Mouse (Mus musculus) heart, embryonic 16.5 days (tissue): ENCODE data around the gene Rgs1. TPM values are rescaled to one million over a fixed set of nuclear protein-coding genes. Genes with fewer than 3 reads are reported as not detected.

Source experiments
- ATAC-seq: fragments of 200-750 bp; cut with Nextera tagmentation; replicated peaks from 2 replicates; pipeline ENCODE4 v1.8.0; 2017; ENCODE audit warnings: moderate number of reproducible peaks; ENCODE audit not compliant: insufficient read depth, low FRiP score; ENCODE audit errors: extremely low read depth
- H3K27ac ChIP-seq: fragments of 300-500 bp; sonication (generic); 2 replicates; pipeline ENCODE4 v1.5.1; 2014; ENCODE audit warnings: mild to moderate bottlenecking, low read length, control low read depth, moderate library complexity
- H3K27me3 ChIP-seq: fragments of 300-500 bp; sonication (generic); 2 replicates; pipeline ENCODE4 v1.6.1; 2014; ENCODE audit warnings: low read length, mixed read lengths; ENCODE audit not compliant: control insufficient read depth, insufficient read depth
- H3K36me3 ChIP-seq: fragments of 300-500 bp; sonication (generic); 2 replicates; pipeline ENCODE4 v1.6.1; 2014; ENCODE audit not compliant: control insufficient read depth, insufficient read depth
- H3K4me1 ChIP-seq: fragments of 300-500 bp; sonication (generic); 2 replicates; pipeline ENCODE4 v1.6.1; 2014; ENCODE audit warnings: low read length, mixed read lengths; ENCODE audit not compliant: control insufficient read depth, insufficient read depth
- H3K4me2 ChIP-seq: fragments of 300-500 bp; sonication (generic); 2 replicates; pipeline ENCODE4 v1.6.1; 2014; ENCODE audit warnings: low read depth, mild to moderate bottlenecking, control low read depth, low read length
- H3K4me3 ChIP-seq: fragments of 300-500 bp; sonication (generic); 2 replicates; pipeline ENCODE4 v1.5.1; 2014; ENCODE audit warnings: mild to moderate bottlenecking, control low read depth, low read length
- H3K9ac ChIP-seq: fragments of 300-500 bp; sonication (generic); 2 replicates; pipeline ENCODE4 v1.6.1; 2014; ENCODE audit warnings: low read length, control low read depth
- H3K9me3 ChIP-seq: fragments of 300-500 bp; sonication (generic); replicated peaks from 2 replicates; pipeline ENCODE4 v1.6.1; 2016; ENCODE audit warnings: low read length; ENCODE audit not compliant: control insufficient read depth
- WGBS: fragments of 180-500 bp; shearing (Covaris S2); extraction: QIAGEN DNeasy Blood & Tissue Kit; methylation state at CpG from one replicate; pipeline ENCODE4 v1.1.7; 2014; 5-methylcytosine and 5-hydroxymethylcytosine counted together
- polyA plus RNA-seq: library from polyadenylated mRNA; unstranded; fragments of >200 nt; fragmentation: Nextera tagmentation; extraction: Ambion mirVana; gene quantifications from 2 replicates; pipeline ENCODE4 v1.2.1, GENCODE M21; 2015

The Rgs1 gene
- 1.1 and 1.3 TPM in 2 replicates for polyA plus RNA-seq

DNA sequence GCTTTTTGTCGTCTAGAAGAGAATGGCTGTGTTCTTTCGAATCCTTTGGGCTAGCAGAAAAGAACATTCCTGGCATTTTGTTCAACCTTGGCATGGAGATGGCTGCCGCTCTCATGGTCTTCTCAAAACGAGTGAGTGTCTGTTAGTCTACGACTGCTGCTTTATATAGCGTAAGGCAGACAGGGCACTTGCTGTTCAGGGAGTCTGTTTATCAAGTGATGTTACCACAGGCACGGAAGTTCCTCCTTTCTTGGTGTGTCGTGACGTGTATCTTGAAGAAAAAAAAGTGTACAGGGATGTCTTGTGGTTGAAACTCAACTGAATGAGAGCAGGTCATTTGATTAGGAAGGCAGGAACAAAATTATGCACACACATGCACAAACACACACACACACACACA lies at the start of gene Rgs1:
Gene Rgs1 (minus strand): TSS at position 320 of the 400 bp plus-strand sequence.
- no peak within 1 kb of the TSS for H3K9ac ChIP-seq
- 63% methylated on average over 9 of the region's 9 CpGs for WGBS
- no peak within 1 kb of the TSS for H3K4me3 ChIP-seq
- no peak within 1 kb of the TSS for H3K27ac ChIP-seq
- no peaks in the 10 kb centered on the region for H3K9me3 ChIP-seq
- H3K36me3 ChIP-seq, result no peaks in the 10 kb centered on the region
- no peak within 1 kb of the TSS for H3K4me2 ChIP-seq
- H3K27me3 ChIP-seq, result no peaks in the 10 kb centered on the region
- ATAC-seq, result no peak
- no peaks in the 10 kb centered on the region for H3K4me1 ChIP-seq

DNA sequence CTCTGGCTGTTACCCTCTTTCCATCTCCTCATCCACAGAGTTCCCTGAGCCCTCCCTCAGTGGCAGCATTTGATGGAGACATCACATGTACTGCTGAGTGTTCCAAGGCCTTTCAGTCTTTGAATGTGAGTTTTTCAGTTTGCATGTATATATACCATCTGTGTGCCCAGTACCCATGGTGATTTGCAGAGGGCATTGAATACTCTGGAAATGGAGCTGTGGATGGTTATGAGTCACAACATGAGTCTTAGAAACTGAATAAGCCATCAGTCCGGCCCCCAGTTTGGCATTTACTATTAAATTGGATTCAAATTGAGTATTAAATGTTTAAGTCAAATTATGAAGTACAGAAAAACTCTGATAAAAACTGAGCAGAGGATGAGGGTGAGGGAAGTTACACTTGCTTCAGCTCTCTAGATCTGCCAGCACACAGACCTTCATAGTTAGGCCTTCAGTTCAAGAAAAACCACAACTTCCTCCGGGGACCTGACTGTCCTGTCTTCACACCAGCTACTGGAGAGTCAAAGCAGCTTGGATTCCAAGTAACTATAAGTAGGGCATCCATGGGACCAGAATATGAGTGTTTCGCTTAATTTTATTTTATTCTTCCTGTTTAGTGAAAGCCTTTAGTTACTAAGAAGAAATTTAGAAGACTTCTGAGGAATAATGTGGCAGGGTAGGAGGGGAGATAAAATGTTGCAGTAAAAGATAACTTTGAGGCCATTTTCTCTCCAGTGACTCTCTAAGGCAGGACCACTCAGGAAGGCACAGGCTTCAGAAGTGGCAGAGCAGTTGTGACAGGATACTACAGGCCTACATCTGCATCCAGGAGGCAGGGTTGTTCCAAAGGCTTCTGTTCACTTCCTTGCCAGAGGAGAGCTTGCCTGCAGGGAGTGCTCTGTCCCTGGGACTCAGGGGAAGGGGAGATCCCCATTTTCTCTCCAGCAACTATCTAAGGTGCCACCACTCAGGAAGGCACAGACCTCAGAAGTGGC lies 34.3 kb upstream of the Rgs1 start:
- H3K4me2 ChIP-seq, result no peak overlapping the region
- no peaks in the 10 kb centered on the region for H3K9me3 ChIP-seq
- 71% methylated on average over 3 of the region's 3 CpGs for WGBS
- no peak overlapping the region for H3K4me3 ChIP-seq
- no peaks in the 10 kb centered on the region for H3K27me3 ChIP-seq
- ATAC-seq, result no peak
- no peak overlapping the region for H3K27ac ChIP-seq
- H3K4me1 ChIP-seq, result no peaks in the 10 kb centered on the region
- no peaks in the 10 kb centered on the region for H3K36me3 ChIP-seq
- H3K9ac ChIP-seq, result no peak overlapping the region

DNA sequence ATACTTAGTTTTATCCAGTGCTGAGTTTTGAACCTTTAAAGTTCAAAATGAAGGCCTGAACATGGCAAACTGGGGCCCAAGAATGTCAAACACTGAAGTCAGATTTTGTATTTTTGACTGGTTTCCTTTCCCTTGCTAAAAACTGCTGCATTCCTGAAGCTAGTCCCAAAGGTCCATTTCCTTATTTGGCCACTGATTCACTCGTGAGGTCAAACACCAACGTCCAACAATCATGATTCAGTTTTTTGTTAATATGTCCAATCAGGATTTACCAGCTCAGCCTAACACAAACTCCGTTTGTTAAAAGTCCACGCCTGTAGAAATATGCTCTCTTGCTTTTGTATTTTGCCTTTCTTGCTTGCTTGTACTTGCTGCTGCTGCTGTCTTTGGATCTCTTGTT lies 31.0 kb upstream of the Rgs1 start:
- H3K27me3 ChIP-seq, result no peaks in the 10 kb centered on the region
- no peak overlapping the region for H3K4me2 ChIP-seq
- no peak for ATAC-seq
- no peak overlapping the region for H3K9ac ChIP-seq
- no peaks in the 10 kb centered on the region for H3K9me3 ChIP-seq
- no peaks in the 10 kb centered on the region for H3K4me1 ChIP-seq
- H3K36me3 ChIP-seq, result no peaks in the 10 kb centered on the region
- no peak overlapping the region for H3K27ac ChIP-seq
- WGBS, result 67% methylated on average over 4 of the region's 4 CpGs
- no peak overlapping the region for H3K4me3 ChIP-seq

DNA sequence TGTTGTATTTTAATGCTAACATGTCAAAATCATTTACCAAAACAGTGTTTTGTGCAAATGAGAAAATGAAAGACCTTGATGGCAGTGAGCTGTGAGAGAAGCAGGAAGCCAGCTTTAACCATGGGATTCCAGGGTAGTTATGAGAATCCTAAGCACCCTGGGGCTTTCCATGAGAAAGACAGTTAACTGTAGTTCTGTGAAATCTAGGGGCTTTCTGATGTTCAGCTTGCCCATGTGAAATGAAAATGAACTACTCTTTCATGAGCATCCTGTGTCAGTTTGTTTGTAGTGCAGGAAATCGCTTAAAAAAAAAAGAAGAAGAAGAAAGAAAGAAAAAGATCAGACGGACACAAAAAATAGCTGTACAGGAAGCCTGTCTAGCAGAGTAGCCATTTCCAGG lies 23.9 kb upstream of the Rgs1 start:
- H3K4me3 ChIP-seq, result no peak overlapping the region
- H3K27ac ChIP-seq, result no peak overlapping the region
- no peaks in the 10 kb centered on the region for H3K4me1 ChIP-seq
- no peak overlapping the region for H3K9ac ChIP-seq
- H3K36me3 ChIP-seq, result no peaks in the 10 kb centered on the region
- ATAC-seq, result no peak
- 56% methylated on average over 2 of the region's 2 CpGs for WGBS
- H3K27me3 ChIP-seq, result no peaks in the 10 kb centered on the region
- H3K4me2 ChIP-seq, result no peak overlapping the region
- H3K9me3 ChIP-seq, result no peaks in the 10 kb centered on the region

DNA sequence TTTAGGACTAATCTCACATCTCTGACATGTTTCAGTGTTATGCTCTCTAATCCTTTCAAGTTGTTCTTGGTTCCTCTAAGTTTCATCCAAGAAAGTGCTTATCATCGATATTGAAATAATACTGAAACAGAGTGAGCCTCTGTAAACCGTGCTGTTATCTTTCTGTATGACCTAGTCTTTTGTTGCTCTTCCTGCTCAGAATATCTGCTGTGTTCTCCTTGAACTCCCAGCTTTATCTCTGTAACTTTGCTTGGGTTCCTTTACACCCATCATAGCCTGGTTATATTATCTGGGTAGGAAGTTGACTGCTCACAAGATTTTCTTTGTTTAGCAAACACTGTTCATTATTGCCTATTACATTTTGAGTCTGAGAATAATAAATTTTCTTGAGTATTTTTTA lies 20.1 kb upstream of the Rgs1 start:
- H3K9me3 ChIP-seq, result no peaks in the 10 kb centered on the region
- WGBS, result 55% methylated on average over 2 of the region's 2 CpGs

DNA sequence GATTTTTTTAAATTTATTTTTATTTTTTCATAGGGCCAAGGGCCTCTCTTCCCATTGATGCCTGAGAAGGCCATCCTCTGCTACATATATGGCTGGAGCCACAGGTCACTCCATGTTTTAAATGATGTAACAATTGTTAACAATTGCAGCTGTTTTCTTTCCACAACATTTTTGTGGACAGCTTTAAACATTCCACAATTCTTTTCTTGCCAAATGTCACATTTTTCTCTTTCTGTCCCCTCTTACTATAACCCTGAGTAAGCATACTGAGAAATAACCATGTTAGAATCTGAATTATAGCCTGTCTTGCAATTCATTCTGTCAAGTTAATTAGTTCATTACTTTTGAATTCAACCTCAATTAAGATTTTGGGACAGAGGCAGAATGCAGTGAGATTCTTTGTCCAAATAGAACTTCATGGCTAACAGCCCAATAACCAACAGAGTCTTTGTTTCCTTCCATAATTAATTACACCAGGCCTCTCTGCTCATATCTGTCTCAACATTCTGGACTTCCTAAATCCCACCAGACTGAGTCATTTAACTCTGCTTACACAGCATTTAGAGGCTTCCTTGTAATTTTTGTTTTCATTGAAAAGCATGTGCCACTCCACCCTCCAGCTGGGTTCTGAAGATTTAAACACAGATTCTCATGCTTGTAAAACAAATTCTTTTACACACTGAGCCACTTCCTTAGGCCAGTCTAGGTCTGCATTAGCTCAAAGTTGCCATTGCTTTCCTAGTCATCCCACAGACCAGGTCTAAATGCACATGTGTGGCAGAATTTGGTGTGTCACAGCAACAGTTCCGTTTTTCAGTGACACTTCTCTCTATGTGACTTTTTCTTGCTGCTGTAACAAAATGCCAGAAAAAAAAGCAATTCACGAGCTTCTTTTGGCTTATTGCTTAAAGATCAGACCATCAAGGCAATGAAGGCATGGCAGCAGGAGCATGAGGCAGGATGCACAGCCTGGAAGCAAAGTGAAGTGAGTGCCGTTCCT lies 18.7 kb upstream of the Rgs1 start:
- no peaks in the 10 kb centered on the region for H3K36me3 ChIP-seq
- WGBS, result 62% methylated on average over 3 of the region's 3 CpGs
- no peaks in the 10 kb centered on the region for H3K4me1 ChIP-seq
- H3K9me3 ChIP-seq, result no peaks in the 10 kb centered on the region
- no peak for ATAC-seq
- H3K4me2 ChIP-seq, result no peak overlapping the region
- H3K27me3 ChIP-seq, result no peaks in the 10 kb centered on the region
- H3K27ac ChIP-seq, result no peak overlapping the region
- no peak overlapping the region for H3K9ac ChIP-seq
- no peak overlapping the region for H3K4me3 ChIP-seq

More for the DNA sequence above, 20.1 kb upstream of the Rgs1 start:
- Histone ChIP-seq H3K36me3 (no peaks in the 10 kb centered on the region), H3K27me3 (no peaks in the 10 kb centered on the region), H3K4me1 (no peaks in the 10 kb centered on the region), H3K4me2 (no peak overlapping the region), H3K4me3 (no peak overlapping the region), H3K9ac (no peak overlapping the region), H3K27ac (no peak overlapping the region)
- ATAC-seq, result no peak

DNA sequence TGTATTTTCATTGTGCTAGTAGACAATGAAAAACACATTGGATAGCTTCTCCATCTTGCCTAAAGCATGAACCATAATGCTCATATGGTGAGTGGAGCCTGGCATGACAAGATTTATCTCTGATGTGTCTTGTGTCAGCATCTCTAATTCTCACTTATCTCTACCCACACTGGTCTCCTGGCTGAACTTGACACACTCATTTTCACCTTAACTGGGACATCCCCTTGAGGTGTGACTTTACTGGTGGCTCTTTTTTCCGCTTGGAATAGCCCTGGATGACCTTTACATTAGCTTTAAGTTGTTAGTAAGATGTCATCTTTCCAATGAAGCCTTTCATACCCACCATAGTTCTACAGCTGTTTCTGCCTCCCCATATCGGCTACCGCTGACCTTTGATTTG lies 15.0 kb upstream of the Rgs1 start:
- Histone ChIP-seq H3K36me3 (no peaks in the 10 kb centered on the region), H3K9ac (no peak overlapping the region), H3K9me3 (no peaks in the 10 kb centered on the region), H3K4me2 (no peak overlapping the region), H3K27ac (no peak overlapping the region), H3K4me3 (no peak overlapping the region), H3K4me1 (no peaks in the 10 kb centered on the region), H3K27me3 (no peaks in the 10 kb centered on the region)
- 79% methylated on average over 3 of the region's 3 CpGs for WGBS
- ATAC-seq, result no peak

DNA sequence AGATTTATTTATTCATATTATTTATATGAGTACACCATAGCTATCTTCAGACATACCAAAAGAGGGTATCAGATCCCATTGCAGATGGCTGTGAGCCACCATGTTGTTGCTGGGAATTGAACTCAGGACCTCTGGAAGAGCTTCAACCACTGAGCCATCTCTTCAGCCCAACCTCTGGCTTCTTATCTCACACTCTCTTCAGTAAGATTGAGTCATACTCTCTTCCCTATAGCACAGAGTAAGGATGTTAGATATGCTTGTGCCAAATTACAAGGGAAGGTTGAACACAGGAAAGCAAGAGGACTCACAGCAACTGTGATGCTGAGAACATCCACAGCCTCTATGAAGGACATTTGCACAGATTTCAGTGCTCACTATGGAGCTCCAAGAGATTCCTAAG lies 13.0 kb upstream of the Rgs1 start:
- ATAC-seq, result no peak
- no peaks in the 10 kb centered on the region for H3K27me3 ChIP-seq
- H3K4me3 ChIP-seq, result no peak overlapping the region
- no peaks in the 10 kb centered on the region for H3K4me1 ChIP-seq
- no peak overlapping the region for H3K27ac ChIP-seq
- H3K4me2 ChIP-seq, result no peak overlapping the region
- no peak overlapping the region for H3K9ac ChIP-seq
- no peaks in the 10 kb centered on the region for H3K9me3 ChIP-seq
- H3K36me3 ChIP-seq, result no peaks in the 10 kb centered on the region

DNA sequence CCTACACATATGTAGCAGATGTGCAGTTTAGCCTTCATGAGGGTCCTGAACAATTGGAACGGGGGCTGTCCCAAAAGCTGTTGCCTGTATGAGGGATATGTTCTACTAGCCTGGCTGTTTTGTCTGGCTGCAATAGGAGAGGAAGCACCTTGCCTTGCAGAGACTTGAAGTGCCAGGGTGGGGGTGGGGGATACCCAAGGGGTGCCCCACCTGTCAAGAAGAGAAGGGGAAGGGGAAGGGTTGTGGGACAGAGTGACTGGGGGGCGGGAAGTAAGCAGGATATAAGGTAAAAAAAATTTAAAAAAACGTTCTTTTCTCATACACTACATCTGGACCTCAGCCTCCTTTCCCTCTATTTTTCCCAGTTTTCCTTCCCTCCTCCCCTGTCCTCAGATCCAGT lies 9.7 kb upstream of the Rgs1 start:
- H3K27ac ChIP-seq, result no peak overlapping the region
- no peak overlapping the region for H3K4me2 ChIP-seq
- no peaks in the 10 kb centered on the region for H3K9me3 ChIP-seq
- no peaks in the 10 kb centered on the region for H3K27me3 ChIP-seq
- no peaks in the 10 kb centered on the region for H3K4me1 ChIP-seq
- no peaks in the 10 kb centered on the region for H3K36me3 ChIP-seq
- H3K9ac ChIP-seq, result no peak overlapping the region
- H3K4me3 ChIP-seq, result no peak overlapping the region
- ATAC-seq, result no peak
- 58% methylated on average over 3 of the region's 3 CpGs for WGBS
